Mouse (Mus musculus) neural tube, embryonic 11.5 days (tissue): ENCODE data around the gene Ftsj3. TPM values are rescaled to one million over a fixed set of nuclear protein-coding genes. Genes with fewer than 3 reads are reported as not detected.
A peak's percentile ranks its signal among the peaks of the same experiment; 100 is the strongest.

ENCODE experiments used
- ATAC-seq: fragments of 200-750 bp; cut with Nextera tagmentation; 2 replicates; pipeline ENCODE4 v1.8.0; 2017; ENCODE audit warnings: moderate number of reproducible peaks, mild to moderate bottlenecking, moderate TSS enrichment, moderate library complexity; ENCODE audit not compliant: insufficient read depth, low FRiP score, low TSS enrichment
- DNase-seq: peaks from one replicate; pipeline ENCODE4 v3.0.0-alpha.2; 2015; ENCODE audit warnings: low spot score
- H3K27ac ChIP-seq: fragments of 300-500 bp; sonication (generic); 2 replicates; pipeline ENCODE4 v1.5.1; 2014; ENCODE audit warnings: low read depth, mild to moderate bottlenecking, low read length
- H3K27me3 ChIP-seq: fragments of 300-500 bp; sonication (generic); 2 replicates; pipeline ENCODE4 v1.6.1; 2014; ENCODE audit warnings: mild to moderate bottlenecking, low read length, mixed read lengths; ENCODE audit not compliant: control insufficient read depth, insufficient read depth
- H3K36me3 ChIP-seq: fragments of 300-500 bp; sonication (generic); 2 replicates; pipeline ENCODE4 v1.6.1; 2014; ENCODE audit warnings: mild to moderate bottlenecking, low read length, moderate library complexity, mixed read lengths; ENCODE audit not compliant: control insufficient read depth, insufficient read depth
- H3K4me1 ChIP-seq: fragments of 300-500 bp; sonication (generic); 2 replicates; pipeline ENCODE4 v1.6.1; 2014; ENCODE audit warnings: low read length, mixed read lengths; ENCODE audit not compliant: control insufficient read depth, insufficient read depth
- H3K4me2 ChIP-seq: fragments of 300-500 bp; sonication (generic); 2 replicates; pipeline ENCODE4 v1.6.1; 2014; ENCODE audit warnings: low read depth, mild to moderate bottlenecking, moderate library complexity
- H3K4me3 ChIP-seq: fragments of 300-500 bp; sonication (generic); 2 replicates; pipeline ENCODE4 v1.5.1; 2014; ENCODE audit warnings: low read depth, low read length
- H3K9ac ChIP-seq: fragments of 300-500 bp; sonication (generic); 2 replicates; pipeline ENCODE4 v1.6.1; 2014; ENCODE audit warnings: mild to moderate bottlenecking, low read length
- H3K9me3 ChIP-seq: fragments of 300-500 bp; sonication (generic); 2 replicates; pipeline ENCODE4 v1.6.1; 2016; ENCODE audit warnings: low read length; ENCODE audit not compliant: control insufficient read depth
- WGBS: fragments of 180-500 bp; shearing (Covaris S2); extraction: QIAGEN DNeasy Blood & Tissue Kit; methylation state at CpG from one replicate; pipeline ENCODE4 v1.1.7; 2014; 5-methylcytosine and 5-hydroxymethylcytosine counted together
- polyA plus RNA-seq: library from polyadenylated mRNA; unstranded; fragments of >200 nt; fragmentation: Nextera tagmentation; extraction: Ambion mirVana; gene quantifications from 2 replicates; pipeline ENCODE4 v1.2.1, GENCODE M21; 2014

The Ftsj3 gene
- polyA plus RNA-seq, 1 experiment from 2014 or later, result 66.9 TPM

- no peaks in the 10 kb centered on the region for H3K9me3 ChIP-seq
- no peak overlapping the region for H3K27ac ChIP-seq
- no peaks in the 10 kb centered on the region for H3K4me1 ChIP-seq
- ATAC-seq, result no peak
- no peak overlapping the region for H3K9ac ChIP-seq
- H3K4me3 ChIP-seq, result no peak overlapping the region
- no peaks in the 10 kb centered on the region for H3K36me3 ChIP-seq
- WGBS, result 86% methylated on average over 7 of the region's 7 CpGs
- no peak overlapping the region for H3K4me2 ChIP-seq
- H3K27me3 ChIP-seq, result no peaks in the 10 kb centered on the region
- DNase-seq, result no peak
Measured at GRCm38 (mm10) chr11:106286206-106286605, 30.3 kb upstream of the Ftsj3 start.

GRCm38 (mm10) chr11:106284126-106284525, 28.2 kb upstream of the Ftsj3 start:
- Histone ChIP-seq H3K4me3 (no peak overlapping the region), H3K27ac (no peak overlapping the region), H3K9ac (no peak overlapping the region), H3K4me2 (no peak overlapping the region), H3K36me3 (no peaks in the 10 kb centered on the region), H3K4me1 (no peaks in the 10 kb centered on the region), H3K27me3 (no peaks in the 10 kb centered on the region), H3K9me3 (no peaks in the 10 kb centered on the region)
- no peak for ATAC-seq
- 76% methylated on average over 8 of the region's 8 CpGs for WGBS
- DNase-seq, result no peak

- ATAC-seq, result no peak
- no peak overlapping the region for H3K4me2 ChIP-seq
- no peak overlapping the region for H3K9ac ChIP-seq
- H3K9me3 ChIP-seq, result no peaks in the 10 kb centered on the region
- no peaks in the 10 kb centered on the region for H3K27me3 ChIP-seq
- no peaks in the 10 kb centered on the region for H3K36me3 ChIP-seq
- no peak overlapping the region for H3K4me3 ChIP-seq
- H3K4me1 ChIP-seq, result no peaks in the 10 kb centered on the region
- 80% methylated on average over 4 of the region's 4 CpGs for WGBS
- no peak overlapping the region for H3K27ac ChIP-seq
- DNase-seq, result no peak
Measured at GRCm38 (mm10) chr11:106283371-106283770, 27.5 kb upstream of the Ftsj3 start.

GRCm38 (mm10) chr11:106282452-106282851, 26.6 kb upstream of the Ftsj3 start:
- H3K27ac ChIP-seq, result no peak overlapping the region
- DNase-seq (no peak), ATAC-seq (no peak)
- H3K9ac ChIP-seq, result no peak overlapping the region
- H3K36me3 ChIP-seq, result no peaks in the 10 kb centered on the region
- no peaks in the 10 kb centered on the region for H3K27me3 ChIP-seq
- H3K9me3 ChIP-seq, result no peaks in the 10 kb centered on the region
- no peak overlapping the region for H3K4me2 ChIP-seq
- no peaks in the 10 kb centered on the region for H3K4me1 ChIP-seq
- H3K4me3 ChIP-seq, result no peak overlapping the region
- 88% methylated on average over 6 of the region's 6 CpGs for WGBS

GRCm38 (mm10) chr11:106276454-106276853, 20.6 kb upstream of the Ftsj3 start, which contains the start of gene Tcam1:
Gene Tcam1 (plus strand): TSS chr11:106276672.
- Histone ChIP-seq H3K4me3 (no peak within 1 kb of the TSS), H3K36me3 (no peaks in the 10 kb centered on the region), H3K4me1 (peaks cover 8% of the 10 kb centered on the region), H3K27ac (no peak within 1 kb of the TSS), H3K9me3 (no peaks in the 10 kb centered on the region), H3K4me2 (0 out of 2 replicates have a peak within 1 kb of the TSS, but pooled peaks have one; percentile 17), H3K9ac (no peak within 1 kb of the TSS), H3K27me3 (no peaks in the 10 kb centered on the region)
- ATAC-seq, result peak; percentile 43; the same call in 1 of the 2 replicates
- whole genome bisulfite sequencing, result 17% methylated on average over 25 of the region's 25 CpGs
- peak; percentile 93 for DNase-seq

GRCm38 (mm10) chr11:106274971-106275411, 19.1 kb upstream of the Ftsj3 start:
- ATAC-seq, result no peak
- Histone ChIP-seq H3K36me3 (no peaks in the 10 kb centered on the region), H3K4me2 (no peak overlapping the region), H3K4me1 (peaks cover 17% of the 10 kb centered on the region), H3K4me3 (no peak overlapping the region), H3K9me3 (no peaks in the 10 kb centered on the region), H3K27ac (no peak overlapping the region), H3K9ac (no peak overlapping the region), H3K27me3 (no peaks in the 10 kb centered on the region)
- no peak for DNase-seq
- 87% methylated on average over 7 of the region's 7 CpGs for WGBS

GRCm38 (mm10) chr11:106274374-106274773, 18.5 kb upstream of the Ftsj3 start:
- Histone ChIP-seq H3K9ac (no peak overlapping the region), H3K4me2 (no peak overlapping the region), H3K36me3 (no peaks in the 10 kb centered on the region), H3K27ac (no peak overlapping the region), H3K4me3 (no peak overlapping the region), H3K27me3 (no peaks in the 10 kb centered on the region), H3K9me3 (no peaks in the 10 kb centered on the region), H3K4me1 (peaks cover 17% of the 10 kb centered on the region)
- 100% methylated on average over 1 of the region's 1 CpGs for WGBS
- no peak for ATAC-seq
- DNase-seq, result no peak

GRCm38 (mm10) chr11:106273811-106274210, 17.9 kb upstream of the Ftsj3 start:
- DNase-seq (no peak), ATAC-seq (no peak)
- no peak overlapping the region for H3K4me2 ChIP-seq
- peaks cover 23% of the 10 kb centered on the region for H3K4me1 ChIP-seq
- no peak overlapping the region for H3K4me3 ChIP-seq
- H3K27me3 ChIP-seq, result no peaks in the 10 kb centered on the region
- no peak overlapping the region for H3K9ac ChIP-seq
- 92% methylated on average over 6 of the region's 6 CpGs for WGBS
- H3K36me3 ChIP-seq, result no peaks in the 10 kb centered on the region
- H3K9me3 ChIP-seq, result no peaks in the 10 kb centered on the region
- H3K27ac ChIP-seq, result no peak overlapping the region

GRCm38 (mm10) chr11:106273311-106273684, 17.4 kb upstream of the Ftsj3 start:
- ATAC-seq (no peak), DNase-seq (no peak)
- Histone ChIP-seq H3K9ac (peak overlapping the region; percentile 49), H3K27me3 (no peaks in the 10 kb centered on the region), H3K36me3 (no peaks in the 10 kb centered on the region), H3K27ac (0 out of 2 replicates have a peak overlapping the region, but pooled peaks have one; percentile 37), H3K4me1 (peaks cover 28% of the 10 kb centered on the region), H3K4me3 (peak overlapping the region; percentile 97), H3K9me3 (no peaks in the 10 kb centered on the region), H3K4me2 (peak overlapping the region; percentile 56)
- WGBS, result 23% methylated on average over 16 of the region's 16 CpGs
